Mouse (Mus musculus): ENCODE data around the gene Calm5.

GRCm38 (mm10) chr13:3886663-3887062, 32.7 kb downstream of the Calm5 start:
- TF ChIP-seq CTCF (IDR thresholded peaks at IDR 0.05; ENCODE audit: low read depth, low read length) = no peak
- no peak for TF ChIP-seq POLR2A (IDR thresholded peaks at IDR 0.05; ENCODE audit: extremely low read depth, insufficient read depth, low read length)

Measured in liver, adult 2 months (tissue).